Mouse (Mus musculus): Measurements from ENCODE around the gene Mta1.

The Mta1 gene

DNA sequence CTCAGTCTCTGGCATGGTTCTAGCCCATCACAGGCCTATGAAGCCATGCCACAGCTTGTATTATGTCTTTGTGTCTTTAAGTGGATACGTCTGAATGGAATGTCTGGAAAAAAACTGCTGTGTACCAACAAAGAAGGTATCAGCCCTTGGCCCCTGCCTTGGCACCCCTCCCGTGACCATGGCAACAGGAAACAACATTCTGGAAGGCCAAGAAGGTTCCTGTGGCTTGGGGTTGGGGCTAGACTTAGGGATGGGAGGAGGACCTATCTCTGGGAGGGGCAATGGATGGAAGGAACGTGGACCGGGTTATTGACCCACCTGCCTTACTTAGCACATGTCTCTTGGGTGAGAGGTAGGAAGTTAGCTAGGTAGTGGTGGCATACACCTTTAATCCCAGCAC is 51.3 kb downstream of the Mta1 start:
- DNase-seq (ENCODE audit: low read depth), result no peak

DNA sequence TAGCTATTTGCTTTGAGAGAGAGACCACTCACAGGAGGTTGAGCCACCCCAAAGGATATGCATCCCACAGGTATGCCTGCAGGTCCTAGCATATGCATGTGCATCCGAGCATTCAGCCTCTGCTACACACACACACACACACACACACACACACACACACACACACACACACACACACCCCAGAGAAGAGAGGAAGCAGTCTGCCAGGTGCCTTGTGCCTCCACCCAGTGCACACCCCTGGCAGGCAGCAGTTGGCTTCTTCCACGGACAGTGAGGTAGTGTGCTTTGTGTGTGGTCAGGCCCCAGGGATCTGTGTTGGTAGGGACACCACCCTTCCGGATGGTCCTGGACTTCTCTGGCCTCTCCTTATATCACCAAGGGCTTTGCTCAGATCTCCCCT is 51.8 kb downstream of the Mta1 start:
- no peak for DNase-seq (ENCODE audit: low read depth)

DNA sequence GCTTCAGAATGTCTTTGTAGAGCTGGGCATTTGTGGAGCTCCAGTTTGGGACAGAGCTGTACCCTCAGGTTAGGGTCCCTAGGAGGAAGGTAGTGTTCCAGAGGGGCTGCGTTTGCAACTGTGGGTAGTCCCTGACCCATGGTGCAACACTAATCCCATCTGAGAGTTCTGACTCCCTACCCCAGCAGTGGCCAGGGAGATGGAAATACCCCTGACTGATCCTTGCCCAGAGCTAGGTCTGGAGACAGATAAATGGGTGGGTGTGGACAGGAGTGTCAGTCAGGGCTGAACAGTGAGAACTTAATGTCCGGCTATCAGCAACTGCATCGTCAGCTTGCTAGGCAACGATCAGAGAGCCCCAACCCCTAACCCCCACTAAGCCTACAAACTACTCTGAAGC is 52.5 kb downstream of the Mta1 start:
- no peak for DNase-seq (ENCODE audit: low read depth)

DNA sequence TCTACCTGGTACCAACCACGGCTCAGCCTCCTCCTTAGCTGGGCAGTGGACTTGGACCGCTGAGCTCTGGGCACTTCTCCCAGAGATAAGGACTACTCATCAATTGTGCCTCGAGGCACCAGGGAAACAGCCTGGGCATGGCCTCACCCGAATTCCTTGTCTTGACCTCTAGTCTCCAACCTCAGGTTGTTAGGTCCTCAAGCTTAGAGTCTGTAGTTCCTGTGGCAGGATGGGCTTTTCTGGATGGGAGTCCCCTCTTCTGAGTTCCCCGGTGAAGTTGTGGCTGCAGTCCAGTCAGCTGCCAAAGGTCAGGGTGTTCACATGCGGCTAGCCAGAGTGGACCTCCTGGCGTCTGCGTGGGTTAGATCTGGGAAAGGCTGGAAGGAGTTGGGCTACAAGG is 53.0 kb downstream of the Mta1 start:
- DNase-seq (ENCODE audit: low read depth), result no peak

DNA sequence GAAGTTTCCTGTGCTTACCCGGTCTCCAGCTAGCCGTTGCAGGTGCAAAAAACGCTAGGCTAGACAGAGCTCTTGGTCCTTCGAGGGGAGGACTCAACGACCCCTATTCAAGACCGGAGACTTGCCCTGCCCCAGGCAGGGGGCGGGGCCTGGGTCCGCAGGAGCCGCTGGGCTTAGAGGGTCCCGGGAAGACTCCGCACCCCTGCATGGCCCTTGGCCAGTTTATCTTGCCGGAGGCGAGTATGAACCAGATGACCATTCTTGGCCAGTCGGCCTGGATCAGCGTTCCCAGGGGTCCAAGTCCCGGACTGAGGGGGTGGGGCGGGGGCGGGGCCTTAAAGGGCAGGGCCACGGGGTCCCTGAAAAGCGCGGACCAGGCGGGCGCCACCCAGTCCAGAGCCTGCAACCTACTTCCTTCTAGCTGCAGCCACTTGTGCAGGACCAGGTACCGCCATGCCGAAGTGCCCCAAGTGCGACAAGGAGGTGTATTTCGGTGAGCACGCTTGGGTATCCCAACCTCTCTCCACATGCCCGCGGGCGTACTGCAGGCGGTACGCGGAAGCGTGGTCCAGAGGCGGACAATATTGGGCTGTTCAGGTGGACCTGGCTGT is 53.7 kb downstream of the Mta1 start:
- DNase-seq (ENCODE audit: low read depth), result no peak

DNA sequence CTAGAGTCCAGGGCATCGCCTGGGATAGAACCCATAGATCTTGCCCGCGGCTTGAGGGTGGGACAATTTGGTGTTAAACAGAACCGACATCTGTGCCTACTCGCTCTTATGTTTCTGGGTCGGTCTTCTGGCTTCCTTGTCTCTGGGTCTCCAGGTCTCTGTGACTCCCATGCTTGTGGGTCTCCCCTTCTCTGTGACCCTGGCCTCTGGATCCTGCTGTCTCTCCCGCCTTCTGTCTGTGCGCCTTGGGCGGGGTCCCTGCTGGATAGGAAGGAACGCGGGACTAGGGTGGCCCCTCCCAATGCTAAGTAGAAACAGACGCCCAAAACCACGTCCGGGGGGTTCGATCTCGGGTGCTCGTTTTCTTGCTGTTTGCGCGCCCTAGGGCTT is 54.2 kb downstream of the Mta1 start:
- no peak for DNase-seq (ENCODE audit: low read depth)

DNA sequence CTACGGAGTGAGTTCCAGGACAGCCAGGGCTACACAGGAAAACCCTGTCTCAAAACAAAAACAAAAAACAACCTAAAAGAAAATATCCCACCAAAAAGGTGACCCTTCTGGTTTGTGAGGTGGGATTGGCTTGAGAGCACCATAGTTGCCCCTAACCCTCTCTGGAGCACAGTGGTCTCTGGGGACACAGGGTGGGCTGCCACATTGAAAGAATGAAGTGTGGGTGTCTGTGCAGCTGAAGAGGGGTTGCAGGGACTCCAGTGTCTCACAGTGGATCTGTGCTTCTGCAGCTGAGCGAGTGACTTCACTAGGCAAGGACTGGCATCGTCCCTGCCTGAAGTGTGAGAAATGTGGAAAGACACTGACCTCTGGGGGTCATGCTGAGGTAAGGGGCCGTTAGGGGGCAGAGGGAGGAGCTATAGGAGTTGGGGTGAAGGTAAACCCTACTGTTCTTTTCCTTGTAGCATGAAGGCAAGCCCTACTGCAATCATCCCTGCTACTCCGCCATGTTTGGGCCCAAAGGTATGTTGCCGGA is 55.0 kb downstream of the Mta1 start:
- no peak for DNase-seq (ENCODE audit: low read depth)

DNA sequence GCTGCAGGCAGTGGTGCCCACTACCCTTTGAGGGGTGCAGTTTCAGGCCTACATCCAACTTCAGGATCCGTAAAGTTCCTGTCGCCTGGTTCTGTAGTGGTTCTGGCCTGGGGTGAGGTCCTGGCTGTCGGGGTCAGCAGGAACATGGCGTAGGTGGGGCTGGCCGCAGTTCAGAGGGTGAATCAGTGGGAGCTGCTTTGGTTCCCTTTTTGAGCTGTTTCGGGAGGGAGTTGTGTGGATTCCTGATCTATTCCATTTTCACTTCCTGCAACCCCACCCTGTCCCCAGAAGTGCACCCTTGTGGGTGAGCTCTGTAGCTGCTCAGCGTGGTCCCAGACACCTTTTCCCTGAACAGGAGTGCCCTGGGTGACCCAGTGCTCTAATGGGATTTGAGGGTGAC is 55.9 kb downstream of the Mta1 start:
- no peak for DNase-seq (ENCODE audit: low read depth)

DNA sequence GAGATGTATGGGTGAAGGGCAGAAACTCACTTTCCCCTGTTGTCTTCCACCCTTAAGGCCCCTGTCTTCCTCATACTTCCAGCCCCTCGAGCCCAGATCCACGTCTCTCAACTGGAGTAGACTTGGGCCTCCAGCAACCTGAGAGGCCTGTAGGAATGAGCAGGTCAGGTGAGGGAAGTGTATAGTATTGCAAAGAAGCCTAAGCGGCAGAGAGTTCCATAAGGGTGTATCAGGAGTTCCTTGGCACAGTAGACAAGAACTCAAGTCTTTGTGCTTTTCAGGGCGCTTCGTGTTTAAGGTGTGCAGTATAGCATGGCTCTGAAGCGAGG is 56.6 kb downstream of the Mta1 start:
- no peak for DNase-seq (ENCODE audit: low read depth)

DNA sequence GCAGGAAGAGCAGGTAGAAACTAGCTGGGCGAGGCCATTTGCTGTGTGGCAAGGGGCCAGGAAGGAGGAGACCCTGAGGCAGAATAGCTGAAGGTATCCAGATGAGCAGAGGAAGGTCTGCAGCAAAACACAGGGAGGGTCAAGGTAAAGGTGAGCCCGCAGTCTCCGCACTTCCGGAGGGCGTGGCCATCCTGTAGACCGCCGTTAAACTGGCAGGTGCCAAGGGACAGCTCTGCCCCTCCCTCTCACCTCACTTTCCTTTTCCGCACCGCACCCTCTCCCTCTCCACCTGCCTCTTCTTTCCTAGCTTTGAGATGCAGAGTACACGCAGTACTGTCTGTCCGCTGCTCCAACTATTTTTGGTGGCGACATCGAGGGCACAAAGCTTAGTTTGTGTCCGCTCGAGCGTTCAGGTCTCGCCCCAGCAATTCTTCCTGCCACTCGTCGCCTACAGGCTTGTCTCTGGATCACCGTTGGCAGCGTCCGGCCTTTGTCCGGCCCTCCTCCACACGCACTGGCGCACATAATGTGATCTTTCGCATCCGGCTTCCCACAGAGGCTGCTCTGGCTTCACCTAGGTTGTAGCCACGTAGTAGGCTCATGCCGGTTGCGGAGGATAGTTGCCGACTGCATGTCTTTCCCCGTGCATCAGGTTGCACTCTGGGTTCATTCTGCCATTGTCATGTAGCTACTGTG is 57.1 kb downstream of the Mta1 start:
- no peak for DNase-seq (ENCODE audit: low read depth)

DNA sequence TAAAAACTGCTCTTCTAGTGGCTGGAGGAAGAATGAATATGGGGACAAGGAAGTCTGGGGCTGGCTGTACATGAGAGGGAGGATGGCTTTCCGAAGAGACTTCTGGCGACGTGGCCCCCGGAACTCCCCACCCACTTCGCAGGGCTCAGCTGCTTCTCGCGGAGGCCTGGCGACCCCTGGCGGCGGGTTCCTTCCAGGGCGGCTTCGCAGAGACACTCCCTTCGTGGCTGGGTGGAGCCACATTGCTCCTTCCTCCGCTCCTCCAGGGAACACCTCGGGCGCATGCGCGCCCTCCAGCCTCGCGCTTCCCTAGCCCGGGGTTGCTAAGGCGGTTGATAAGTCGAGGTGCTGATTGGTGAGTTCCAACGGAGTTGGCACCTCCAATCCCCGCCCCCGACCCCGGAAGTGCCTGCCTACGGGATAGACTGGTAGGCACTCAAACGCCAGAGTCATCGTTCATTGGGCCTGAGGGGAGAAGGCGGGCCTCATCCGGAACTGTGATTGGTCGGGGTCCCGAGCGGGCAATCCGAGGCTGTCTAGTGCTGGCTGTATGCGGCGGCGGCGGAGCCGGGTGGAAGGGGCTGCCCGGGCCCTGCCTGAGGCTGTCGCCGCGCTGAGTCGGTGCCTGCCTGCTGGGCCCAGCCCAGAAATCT is 57.9 kb downstream of the Mta1 start, which contains the start of gene Tedc1:
Tedc1 (plus strand) TSS at position 535 of the 653 bp plus-strand sequence.
- peak; percentile 98 for DNase-seq (ENCODE audit: low read depth)

DNA sequence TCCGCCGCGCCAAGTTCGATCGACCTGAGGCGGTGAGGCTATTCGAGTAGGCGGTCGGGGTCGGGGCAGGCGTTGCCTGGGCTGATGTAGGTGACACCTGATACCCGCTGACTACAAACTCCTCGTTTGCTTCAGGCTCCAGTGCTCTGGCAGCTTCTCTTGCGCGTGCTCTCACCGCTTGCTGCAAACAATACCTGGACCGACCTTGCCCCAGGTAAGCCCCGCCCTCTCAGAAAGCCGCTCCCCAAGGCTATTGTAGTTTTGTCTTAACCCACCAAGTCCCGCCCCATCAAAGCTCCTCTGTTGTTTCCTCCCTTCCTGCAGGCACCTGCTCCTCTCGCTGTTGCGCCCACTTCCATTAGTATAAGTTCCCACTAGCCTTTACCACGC is 58.5 kb downstream of the Mta1 start:
- DNase-seq (ENCODE audit: low read depth), result no peak

DNA sequence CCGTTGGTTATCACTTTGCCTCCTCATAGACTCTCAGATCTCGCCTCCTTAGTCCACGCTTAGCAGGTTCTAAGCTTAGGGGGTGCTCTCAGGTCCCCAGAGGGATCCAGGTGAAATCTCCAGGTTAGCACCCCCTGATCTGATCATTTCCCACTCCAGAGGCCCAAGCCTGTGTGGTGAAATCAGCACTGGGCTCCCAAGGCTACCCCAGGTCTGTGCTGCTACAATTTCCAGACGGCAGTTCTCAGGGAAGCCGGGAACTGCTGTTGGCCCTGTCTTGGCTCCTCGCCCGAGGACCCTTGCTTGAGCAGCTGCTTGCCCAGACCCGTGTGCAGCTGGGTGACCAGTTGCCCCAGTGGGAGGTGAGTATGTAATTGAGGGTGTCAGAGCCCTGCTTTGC is 58.9 kb downstream of the Mta1 start:
- no peak for DNase-seq (ENCODE audit: low read depth)

DNA sequence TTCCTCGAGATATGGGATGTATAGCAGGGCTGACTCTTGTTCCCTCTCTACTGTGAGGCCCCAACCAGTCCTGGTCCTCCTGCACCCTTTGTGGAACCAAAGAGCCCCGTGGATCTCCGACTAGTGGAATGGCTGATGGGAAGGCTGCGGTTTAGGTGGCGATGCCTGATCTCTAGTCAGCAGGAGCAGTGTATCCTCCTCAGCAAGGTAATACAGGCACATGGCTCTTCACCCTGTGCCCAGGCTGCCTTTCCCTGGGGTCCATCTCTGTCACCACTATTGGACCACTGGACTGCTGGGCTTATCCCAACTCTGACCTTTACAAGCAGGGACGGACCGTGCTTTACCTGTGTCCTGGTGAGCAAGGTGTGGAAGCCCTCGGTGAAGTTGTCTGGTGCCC is 59.4 kb downstream of the Mta1 start:
- DNase-seq (ENCODE audit: low read depth), result no peak

DNA sequence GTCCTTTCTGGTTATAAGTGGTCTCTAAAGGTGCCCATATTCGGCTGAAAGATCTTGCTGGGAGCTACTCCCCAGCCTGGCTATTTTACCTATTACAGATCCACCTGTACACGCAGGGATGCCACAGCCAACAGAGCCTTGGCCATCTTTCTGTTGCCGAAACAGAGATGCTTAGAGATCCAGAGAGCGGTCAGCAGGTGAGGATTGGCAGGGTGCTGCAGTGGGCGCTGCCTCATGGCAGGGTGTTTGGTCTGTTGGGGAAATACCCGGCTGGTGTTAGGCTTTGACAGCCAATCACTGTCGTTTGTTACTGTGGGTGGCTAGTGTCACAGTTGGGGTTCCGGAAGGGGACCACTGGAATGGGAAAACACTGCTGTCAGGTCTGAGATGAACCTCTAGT is 59.9 kb downstream of the Mta1 start:
- DNase-seq (ENCODE audit: low read depth), result no peak

DNA sequence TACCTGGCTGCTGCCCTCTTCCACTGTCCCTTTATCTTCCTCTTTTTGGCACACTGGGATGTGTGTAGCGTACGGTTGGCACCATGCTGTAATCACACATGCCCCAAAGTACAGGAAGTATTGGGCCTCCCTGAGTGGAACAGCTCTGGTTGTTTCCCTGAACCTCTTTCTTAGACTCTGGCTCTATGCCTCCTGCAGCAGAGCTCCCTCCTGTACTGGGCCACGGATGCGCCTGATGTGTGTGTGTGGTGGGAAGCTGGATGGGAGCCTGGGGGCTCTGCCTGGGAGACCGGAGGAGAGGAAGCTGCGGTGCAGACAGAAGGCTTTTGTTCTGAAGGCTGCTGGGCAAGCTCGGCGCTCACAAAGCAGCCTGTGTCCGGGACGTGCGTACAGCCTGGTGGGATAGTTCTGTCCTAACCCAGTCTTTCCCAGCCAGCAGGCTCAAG is 65.5 kb downstream of the Mta1 start:
- DNase-seq (ENCODE audit: low read depth), result no peak

DNA sequence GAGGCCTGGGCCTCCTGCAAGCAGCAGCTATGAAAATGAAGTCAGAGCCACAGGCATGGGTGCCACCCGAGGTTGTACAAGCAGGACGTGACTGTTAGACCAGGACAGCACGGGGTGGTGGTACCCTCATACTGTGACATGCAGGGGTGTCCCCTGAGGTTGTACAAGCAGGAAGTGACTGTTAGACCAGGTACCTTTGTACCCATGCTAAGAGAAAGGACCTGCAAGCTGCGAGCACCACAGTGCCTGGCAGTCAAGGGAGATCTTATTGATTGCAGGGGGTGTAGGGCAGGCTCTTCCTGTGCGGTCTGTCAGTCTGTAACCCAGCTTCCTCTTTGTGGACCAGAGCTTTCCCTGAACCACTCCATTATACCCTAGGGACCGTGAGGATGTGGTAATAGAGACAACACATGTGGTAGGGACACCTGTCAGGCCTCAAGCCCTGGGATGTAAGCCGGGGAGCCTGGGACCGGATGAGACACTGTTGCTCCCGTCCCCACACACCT is 70.0 kb downstream of the Mta1 start:
- no peak for DNase-seq (ENCODE audit: low read depth)

DNA sequence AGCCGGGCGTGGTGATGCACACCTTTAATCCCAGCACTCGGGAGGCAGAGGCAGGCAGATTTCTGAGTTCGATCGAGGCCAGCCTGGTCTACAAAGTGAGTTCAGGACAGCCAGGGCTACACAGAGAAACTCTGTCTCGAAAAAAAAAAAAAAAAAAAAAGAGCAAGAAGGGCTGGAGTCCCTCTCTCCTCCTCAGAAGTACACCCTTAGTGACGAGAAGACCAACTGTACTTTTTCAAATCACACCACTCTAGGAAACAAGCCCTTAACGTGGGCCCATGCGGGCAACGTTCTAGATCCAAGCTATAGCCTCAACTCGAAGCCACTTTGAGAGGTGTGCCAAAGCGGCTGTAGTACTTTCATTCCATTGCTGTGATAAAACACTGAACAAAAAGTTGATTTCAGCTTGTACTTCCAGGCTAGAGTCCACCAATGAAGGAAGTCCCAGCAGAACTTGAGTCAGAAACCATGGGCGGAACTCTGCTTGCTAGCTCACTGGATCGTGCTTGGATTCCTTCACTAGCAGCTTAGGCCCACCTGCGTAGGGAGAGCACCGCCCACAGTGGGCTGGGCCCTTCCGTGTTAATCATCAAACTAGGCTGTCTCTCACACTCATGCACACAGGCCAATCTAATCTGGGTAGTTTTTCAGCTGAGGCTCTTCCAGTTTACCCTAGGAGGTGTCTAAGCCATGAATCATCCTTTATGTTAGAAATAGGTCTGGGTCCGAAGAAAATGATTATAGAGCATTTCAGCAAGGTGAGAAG is 79.1 kb downstream of the Mta1 start:
- no peak for DNase-seq (ENCODE audit: low read depth)

DNA sequence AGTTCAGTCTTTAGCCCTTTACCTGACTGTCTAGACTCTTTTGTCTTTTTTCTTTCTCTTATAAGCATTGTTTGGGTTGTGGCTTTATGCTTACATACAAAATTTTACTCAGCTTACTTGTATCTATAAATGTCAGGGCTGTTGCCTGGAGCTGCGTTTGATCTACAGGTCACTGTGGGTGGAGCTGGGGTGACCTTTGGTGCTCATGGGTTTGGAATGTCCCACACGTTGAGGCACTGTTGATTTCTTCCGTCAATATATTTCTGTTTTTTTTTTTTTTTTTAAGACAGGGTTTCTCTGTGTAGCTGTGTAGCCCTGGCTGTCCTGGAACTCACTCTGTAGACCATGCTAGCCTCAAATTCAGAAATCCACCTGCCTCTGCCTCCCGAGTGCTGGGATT is 82.9 kb downstream of the Mta1 start:
- no peak for DNase-seq (ENCODE audit: low read depth)

DNA sequence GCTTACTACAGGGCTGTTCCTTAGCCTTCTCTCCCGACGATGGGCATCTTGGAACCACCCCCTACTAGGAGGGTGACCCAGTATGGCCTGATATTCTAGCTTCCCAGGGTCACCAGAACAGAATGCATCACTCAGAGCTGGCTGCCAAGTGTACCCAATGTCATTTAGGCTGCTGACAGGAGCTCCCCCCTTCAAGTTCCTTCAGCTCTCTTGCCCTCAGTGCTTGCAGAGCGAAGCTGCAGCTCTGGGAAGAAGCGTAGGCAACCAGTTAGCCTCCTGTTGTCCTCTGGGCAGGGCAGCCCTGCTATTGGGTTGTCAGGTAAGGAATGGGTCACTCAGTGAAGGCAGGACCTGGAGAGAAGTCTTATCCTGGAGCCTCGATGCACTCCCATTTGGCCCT is 86.9 kb downstream of the Mta1 start:
- no peak for DNase-seq (ENCODE audit: low read depth)

DNA sequence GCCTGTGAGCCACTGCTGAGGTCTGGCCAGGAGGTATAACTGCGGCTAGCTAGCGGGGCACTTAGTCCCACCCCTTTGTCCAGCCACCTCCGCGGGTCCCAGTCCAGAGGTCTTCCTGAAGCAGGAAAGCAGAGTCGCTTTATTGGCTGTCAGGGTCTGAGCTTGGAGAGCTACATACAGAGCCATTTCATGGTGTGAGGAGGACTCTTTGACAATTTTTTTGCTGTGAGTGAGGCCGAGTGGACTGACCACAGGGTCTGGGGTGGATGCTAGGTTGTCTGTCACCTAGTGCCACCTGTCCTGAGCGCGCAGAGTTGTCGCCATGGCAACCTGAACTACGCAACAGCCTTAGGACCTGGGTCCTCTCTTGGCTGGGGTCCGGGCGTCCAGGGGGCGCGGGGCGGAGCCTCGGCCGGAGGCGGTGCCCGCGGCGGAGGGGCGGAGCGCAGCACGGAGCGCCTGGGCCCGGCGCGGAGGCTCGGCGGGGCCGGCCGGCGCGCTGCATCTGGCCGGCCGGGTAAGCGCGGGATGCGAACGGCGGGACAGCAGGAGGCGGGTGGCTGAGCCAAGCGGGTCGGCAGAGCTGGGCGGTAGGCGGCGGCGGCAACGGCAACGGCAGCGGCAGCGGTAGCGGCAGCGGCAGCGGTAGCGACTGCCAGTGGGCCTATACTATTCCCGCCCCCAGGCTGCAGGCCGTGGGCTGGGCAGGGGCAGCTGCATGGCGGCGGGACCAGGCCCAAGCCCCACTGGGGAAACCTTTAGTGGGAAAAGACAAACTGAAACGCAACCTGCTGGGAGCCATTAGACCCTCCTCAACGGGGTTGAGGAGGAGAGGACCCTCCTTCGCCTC is 87.6 kb downstream of the Mta1 start, which contains the start of gene Tmem121:
Tmem121 (plus strand) TSS at position 489 of the 850 bp plus-strand sequence.
- no peak for DNase-seq (ENCODE audit: low read depth)

All from c-Kit-positive CD71-negative TER-119-negative erythroid progenitor cells, embryonic 14.5 days (primary cell).